Mouse (Mus musculus) 3T3-L1 (cell line): ENCODE measurements around the gene Foxo4.

ENCODE experiments used
- DNase-seq: peaks from one replicate; pipeline ENCODE4 v3.0.0-alpha.2; 2015; ENCODE audit warnings: low read depth, low spot score

Foxo4 gene

GRCm38 (mm10) chrX:101290111-101290510 is 35.8 kb downstream of the Foxo4 start:
- no peak for DNase-seq

GRCm38 (mm10) chrX:101299055-101299454 is 44.7 kb downstream of the Foxo4 start, which contains the start of gene Nlgn3:
Gene Nlgn3, plus strand, starts transcription at chrX:101299168.
- DNase-seq = no peak

GRCm38 (mm10) chrX:101299473-101300426 is 45.4 kb downstream of the Foxo4 start:
- DNase-seq = no peak

GRCm38 (mm10) chrX:101300427-101301030 is 46.2 kb downstream of the Foxo4 start:
- DNase-seq = no peak

- DNase-seq = no peak
Observed at GRCm38 (mm10) chrX:101301654-101302053, 47.3 kb downstream of the Foxo4 start.

- DNase-seq = no peak
Observed at GRCm38 (mm10) chrX:101304646-101305045, 50.3 kb downstream of the Foxo4 start.

GRCm38 (mm10) chrX:101309299-101309698 is 55.0 kb downstream of the Foxo4 start:
- DNase-seq = no peak
